Mouse (Mus musculus): ENCODE results near the gene Lyl1. TPM values are rescaled to one million over a fixed set of nuclear protein-coding genes. Genes with fewer than 3 reads are reported as not detected.

Gene Lyl1
- polyA plus RNA-seq, 1 experiment = 125 TPM

- TF ChIP-seq CTCF (IDR thresholded peaks at IDR 0.05; ENCODE audit: control insufficient read depth, insufficient read depth, low read length) (no peak), POLR2A (IDR thresholded peaks at IDR 0.05; ENCODE audit: borderline replicate concordance, control insufficient read depth, low read depth, low read length) (no peak)
- Histone ChIP-seq H3K4me3 (replicated peaks; ENCODE audit: control insufficient read depth, low read depth, low read length) (no peak overlapping the region), H3K4me1 (ENCODE audit: control insufficient read depth, insufficient read depth, low read length) (peaks cover 4% of the 10 kb centered on the region), H3K27ac (ENCODE audit: control insufficient read depth, insufficient read depth, low read depth, low read length, poor library complexity) (no peak overlapping the region)
- WGBS = 73% methylated on average over 4 of the region's 4 CpGs
Measured at GRCm38 (mm10) chr8:84657680-84658079, 43.6 kb upstream of the Lyl1 start.

GRCm38 (mm10) chr8:84658951-84659350 lies 42.3 kb upstream of the Lyl1 start:
- 18% methylated on average over 1 of the region's 1 CpGs for WGBS
- H3K27ac ChIP-seq (ENCODE audit: control insufficient read depth, insufficient read depth, low read depth, low read length, poor library complexity) = no peak overlapping the region
- TF ChIP-seq POLR2A (IDR thresholded peaks at IDR 0.05; ENCODE audit: borderline replicate concordance, control insufficient read depth, low read depth, low read length) (no peak), CTCF (IDR thresholded peaks at IDR 0.05; ENCODE audit: control insufficient read depth, insufficient read depth, low read length) (no peak)
- no peak overlapping the region for H3K4me3 ChIP-seq (replicated peaks; ENCODE audit: control insufficient read depth, low read depth, low read length)
- peaks cover 6% of the 10 kb centered on the region for H3K4me1 ChIP-seq (ENCODE audit: control insufficient read depth, insufficient read depth, low read length)

- H3K4me3 ChIP-seq (replicated peaks; ENCODE audit: control insufficient read depth, low read depth, low read length) = peak overlapping the region; percentile 78
- WGBS = 1% methylated on average over 33 of the region's 33 CpGs
- peak overlapping the region; percentile 91 for H3K27ac ChIP-seq (ENCODE audit: control insufficient read depth, insufficient read depth, low read depth, low read length, poor library complexity)
- TF ChIP-seq POLR2A (IDR thresholded peaks at IDR 0.05; ENCODE audit: borderline replicate concordance, control insufficient read depth, low read depth, low read length) (no peak), CTCF (IDR thresholded peaks at IDR 0.05; ENCODE audit: control insufficient read depth, insufficient read depth, low read length) (no peak)
- H3K4me1 ChIP-seq (ENCODE audit: control insufficient read depth, insufficient read depth, low read length) = peaks cover 6% of the 10 kb centered on the region
Measured at GRCm38 (mm10) chr8:84659936-84660818, 41.1 kb upstream of the Lyl1 start.

GRCm38 (mm10) chr8:84660819-84661457 lies 40.3 kb upstream of the Lyl1 start:
- 1% methylated on average over 20 of the region's 20 CpGs for WGBS
- peak overlapping the region; percentile 91 for H3K27ac ChIP-seq (ENCODE audit: control insufficient read depth, insufficient read depth, low read depth, low read length, poor library complexity)
- H3K4me1 ChIP-seq (ENCODE audit: control insufficient read depth, insufficient read depth, low read length) = peaks cover 6% of the 10 kb centered on the region

GRCm38 (mm10) chr8:84661458-84661871 lies 39.8 kb upstream of the Lyl1 start:
- TF ChIP-seq POLR2A (IDR thresholded peaks at IDR 0.05; ENCODE audit: borderline replicate concordance, control insufficient read depth, low read depth, low read length) (peak; percentile 75), CTCF (IDR thresholded peaks at IDR 0.05; ENCODE audit: control insufficient read depth, insufficient read depth, low read length) (peak; percentile 16; the same call in 1 of the 2 replicates)
- H3K27ac ChIP-seq (ENCODE audit: control insufficient read depth, insufficient read depth, low read depth, low read length, poor library complexity) = peak overlapping the region; percentile 91
- H3K4me3 ChIP-seq (replicated peaks; ENCODE audit: control insufficient read depth, low read depth, low read length) = peak overlapping the region; percentile 78
- peaks cover 6% of the 10 kb centered on the region for H3K4me1 ChIP-seq (ENCODE audit: control insufficient read depth, insufficient read depth, low read length)
- WGBS = under 1% methylated on average over 24 of the region's 24 CpGs

More at GRCm38 (mm10) chr8:84660819-84661457, 40.3 kb upstream of the Lyl1 start:
- peak overlapping the region; percentile 78 for H3K4me3 ChIP-seq (replicated peaks; ENCODE audit: control insufficient read depth, low read depth, low read length)
- TF ChIP-seq CTCF (IDR thresholded peaks at IDR 0.05; ENCODE audit: control insufficient read depth, insufficient read depth, low read length) (no peak), POLR2A (IDR thresholded peaks at IDR 0.05; ENCODE audit: borderline replicate concordance, control insufficient read depth, low read depth, low read length) (no peak)

GRCm38 (mm10) chr8:84661961-84662571 lies 39.2 kb upstream of the Lyl1 start:
- Histone ChIP-seq H3K27ac (ENCODE audit: control insufficient read depth, insufficient read depth, low read depth, low read length, poor library complexity) (peak overlapping the region; percentile 91), H3K4me3 (replicated peaks; ENCODE audit: control insufficient read depth, low read depth, low read length) (peak overlapping the region; percentile 78), H3K4me1 (ENCODE audit: control insufficient read depth, insufficient read depth, low read length) (peaks cover 5% of the 10 kb centered on the region)
- WGBS = under 1% methylated on average over 61 of the region's 61 CpGs
- TF ChIP-seq POLR2A (IDR thresholded peaks at IDR 0.05; ENCODE audit: borderline replicate concordance, control insufficient read depth, low read depth, low read length) (no peak), CTCF (IDR thresholded peaks at IDR 0.05; ENCODE audit: control insufficient read depth, insufficient read depth, low read length) (no peak)

GRCm38 (mm10) chr8:84662581-84663065 lies 38.6 kb upstream of the Lyl1 start, which contains the start of gene Ier2:
TSS of gene Ier2 (minus strand) at chr8:84662852.
- peak within 1 kb of the TSS; percentile 91 for H3K27ac ChIP-seq (ENCODE audit: control insufficient read depth, insufficient read depth, low read depth, low read length, poor library complexity)
- WGBS = under 1% methylated on average over 27 of the region's 27 CpGs
- peak within 1 kb of the TSS; percentile 78 for H3K4me3 ChIP-seq (replicated peaks; ENCODE audit: control insufficient read depth, low read depth, low read length)
- TF ChIP-seq CTCF (IDR thresholded peaks at IDR 0.05; ENCODE audit: control insufficient read depth, insufficient read depth, low read length) (0 out of 2 replicates have a peak, but pooled peaks have one; percentile 11), POLR2A (IDR thresholded peaks at IDR 0.05; ENCODE audit: borderline replicate concordance, control insufficient read depth, low read depth, low read length) (peak; percentile 98)
- peaks cover 5% of the 10 kb centered on the region for H3K4me1 ChIP-seq (ENCODE audit: control insufficient read depth, insufficient read depth, low read length)
